Mouse (Mus musculus): Measurements from ENCODE around the gene Clmp. TPM values are rescaled to one million over a fixed set of nuclear protein-coding genes. Genes with fewer than 3 reads are reported as not detected.

Gene Clmp
- polyA plus RNA-seq, 1 experiment = 1.2 TPM

DNA sequence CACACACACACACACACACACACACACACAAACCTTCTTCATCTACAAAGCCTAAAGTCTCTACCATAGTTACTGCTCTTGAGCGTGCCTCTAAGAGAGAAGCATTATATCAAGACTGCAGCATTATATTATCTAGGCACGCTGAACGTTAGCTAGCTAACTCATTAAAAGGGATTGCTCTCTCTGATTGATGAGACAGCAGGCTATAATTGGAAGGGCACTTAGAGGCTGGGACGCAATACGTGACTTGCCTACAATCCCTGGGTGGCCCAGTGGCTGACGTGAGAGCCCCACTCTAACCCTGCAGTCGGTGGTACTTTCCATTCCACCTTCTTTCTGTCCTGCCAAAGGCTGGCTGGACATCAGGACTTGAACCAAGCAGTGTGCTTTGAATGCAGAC, 35.1 kb downstream of the Clmp start:
- Histone ChIP-seq H3K36me3 (ENCODE audit: control insufficient read depth, insufficient read depth, low read length) (no peaks in the 10 kb centered on the region), H3K4me1 (ENCODE audit: control insufficient read depth, insufficient read depth, low read length) (no peaks in the 10 kb centered on the region), H3K27me3 (ENCODE audit: control insufficient read depth, insufficient read depth, low read length) (no peaks in the 10 kb centered on the region), H3K4me3 (ENCODE audit: control insufficient read depth, low read depth, low read length) (no peak overlapping the region), H3K27ac (ENCODE audit: control insufficient read depth, insufficient read depth, low read depth, low read length) (no peak overlapping the region)
- TF ChIP-seq CTCF (IDR thresholded peaks at IDR 0.05; ENCODE audit: control insufficient read depth, insufficient read depth, insufficient replicate concordance, low read depth, low read length) (no peak), POLR2A (IDR thresholded peaks at IDR 0.05; ENCODE audit: control insufficient read depth, low read depth, low read length) (no peak)

DNA sequence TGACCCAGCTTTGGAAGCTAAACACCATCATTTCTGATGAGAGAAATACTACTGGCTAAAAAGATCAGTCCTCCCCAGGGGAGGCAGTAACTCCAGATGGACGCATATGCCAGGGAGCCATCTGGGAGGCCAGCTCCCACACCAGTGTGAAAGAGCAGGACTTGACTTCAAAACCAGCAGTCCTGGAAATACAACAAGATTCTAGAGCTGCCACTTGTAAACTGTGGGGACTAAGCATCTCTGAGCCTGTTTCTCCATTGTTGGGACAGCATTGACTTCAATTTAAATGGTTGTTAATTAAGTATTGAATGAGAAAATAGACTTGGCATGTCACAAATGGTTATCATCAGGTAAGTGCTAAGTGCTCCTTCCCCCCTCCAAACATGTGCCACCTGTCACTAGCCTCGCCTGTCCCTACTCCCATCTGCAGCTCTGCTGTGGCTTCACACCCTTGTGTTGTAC, 37.6 kb downstream of the Clmp start:
- Histone ChIP-seq H3K4me1 (ENCODE audit: control insufficient read depth, insufficient read depth, low read length) (no peaks in the 10 kb centered on the region), H3K36me3 (ENCODE audit: control insufficient read depth, insufficient read depth, low read length) (no peaks in the 10 kb centered on the region), H3K27ac (ENCODE audit: control insufficient read depth, insufficient read depth, low read depth, low read length) (no peak overlapping the region), H3K27me3 (ENCODE audit: control insufficient read depth, insufficient read depth, low read length) (no peaks in the 10 kb centered on the region), H3K4me3 (ENCODE audit: control insufficient read depth, low read depth, low read length) (no peak overlapping the region)
- TF ChIP-seq POLR2A (IDR thresholded peaks at IDR 0.05; ENCODE audit: control insufficient read depth, low read depth, low read length) (no peak), CTCF (IDR thresholded peaks at IDR 0.05; ENCODE audit: control insufficient read depth, insufficient read depth, insufficient replicate concordance, low read depth, low read length) (no peak)

DNA sequence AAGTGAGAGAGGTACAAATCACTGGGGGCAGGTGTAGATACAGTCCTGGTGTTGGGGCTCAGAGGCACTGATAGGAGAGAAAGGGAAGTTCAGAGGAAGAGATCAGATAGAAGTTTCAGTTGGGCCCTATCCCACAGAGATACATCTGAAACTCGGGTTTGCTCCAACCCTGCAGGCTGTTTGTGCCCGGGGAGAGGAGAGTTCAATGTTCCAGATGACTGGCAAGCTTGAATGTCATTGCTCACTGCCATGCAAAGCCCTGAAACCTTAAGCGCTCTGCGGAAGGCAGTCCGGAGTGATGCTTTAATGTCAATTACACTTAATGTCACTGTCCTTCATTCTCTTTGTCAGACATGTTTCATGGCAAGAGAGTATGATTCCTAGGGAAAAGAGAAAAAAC, 39.2 kb downstream of the Clmp start:
- TF ChIP-seq CTCF (IDR thresholded peaks at IDR 0.05; ENCODE audit: control insufficient read depth, insufficient read depth, insufficient replicate concordance, low read depth, low read length) = no peak
- TF ChIP-seq POLR2A (IDR thresholded peaks at IDR 0.05; ENCODE audit: control insufficient read depth, low read depth, low read length) = no peak
- H3K4me3 ChIP-seq (ENCODE audit: control insufficient read depth, low read depth, low read length) = no peak overlapping the region
- no peaks in the 10 kb centered on the region for H3K4me1 ChIP-seq (ENCODE audit: control insufficient read depth, insufficient read depth, low read length)
- no peaks in the 10 kb centered on the region for H3K27me3 ChIP-seq (ENCODE audit: control insufficient read depth, insufficient read depth, low read length)
- H3K27ac ChIP-seq (ENCODE audit: control insufficient read depth, insufficient read depth, low read depth, low read length) = no peak overlapping the region
- no peaks in the 10 kb centered on the region for H3K36me3 ChIP-seq (ENCODE audit: control insufficient read depth, insufficient read depth, low read length)

GRCm38 (mm10) chr9:40727140-40727823, 41.5 kb downstream of the Clmp start:
- Histone ChIP-seq H3K27me3 (ENCODE audit: control insufficient read depth, insufficient read depth, low read length) (peaks cover 3% of the 10 kb centered on the region; the same call in 1 of the 2 replicates), H3K36me3 (ENCODE audit: control insufficient read depth, insufficient read depth, low read length) (no peaks in the 10 kb centered on the region), H3K27ac (ENCODE audit: control insufficient read depth, insufficient read depth, low read depth, low read length) (no peak overlapping the region), H3K4me3 (ENCODE audit: control insufficient read depth, low read depth, low read length) (no peak overlapping the region), H3K4me1 (ENCODE audit: control insufficient read depth, insufficient read depth, low read length) (peaks cover 8% of the 10 kb centered on the region)
- TF ChIP-seq CTCF (IDR thresholded peaks at IDR 0.05; ENCODE audit: control insufficient read depth, insufficient read depth, insufficient replicate concordance, low read depth, low read length) (no peak), POLR2A (IDR thresholded peaks at IDR 0.05; ENCODE audit: control insufficient read depth, low read depth, low read length) (no peak)

GRCm38 (mm10) chr9:40727824-40728495, 42.2 kb downstream of the Clmp start:
- peaks cover 3% of the 10 kb centered on the region; the same call in 1 of the 2 replicates for H3K27me3 ChIP-seq (ENCODE audit: control insufficient read depth, insufficient read depth, low read length)
- H3K4me3 ChIP-seq (ENCODE audit: control insufficient read depth, low read depth, low read length) = no peak overlapping the region
- peaks cover 8% of the 10 kb centered on the region for H3K4me1 ChIP-seq (ENCODE audit: control insufficient read depth, insufficient read depth, low read length)
- H3K36me3 ChIP-seq (ENCODE audit: control insufficient read depth, insufficient read depth, low read length) = no peaks in the 10 kb centered on the region
- H3K27ac ChIP-seq (ENCODE audit: control insufficient read depth, insufficient read depth, low read depth, low read length) = no peak overlapping the region
- TF ChIP-seq POLR2A (IDR thresholded peaks at IDR 0.05; ENCODE audit: control insufficient read depth, low read depth, low read length) = no peak

DNA sequence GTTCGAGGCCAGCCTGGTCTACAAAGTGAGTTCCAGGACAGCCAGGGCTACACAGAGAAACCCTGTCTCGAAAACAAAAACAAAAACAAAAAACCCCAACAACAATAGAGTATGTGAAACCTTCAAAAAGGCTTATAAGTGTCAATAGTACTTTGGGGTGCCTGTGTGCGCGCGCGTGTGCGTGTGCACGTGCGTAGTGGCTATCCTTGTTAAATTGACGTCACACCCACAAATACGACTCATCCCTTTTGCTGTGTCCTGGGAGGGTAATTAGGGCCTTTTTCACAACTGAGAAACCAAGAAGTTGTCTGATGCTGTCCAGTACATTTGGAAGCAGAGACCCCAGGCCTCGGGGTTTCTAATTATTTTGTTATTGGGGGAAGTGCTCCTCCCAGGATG, 44.5 kb downstream of the Clmp start:
- H3K27me3 ChIP-seq (ENCODE audit: control insufficient read depth, insufficient read depth, low read length) = peaks cover 3% of the 10 kb centered on the region; the same call in 1 of the 2 replicates
- peak overlapping the region; percentile 65 for H3K4me3 ChIP-seq (ENCODE audit: control insufficient read depth, low read depth, low read length)
- H3K4me1 ChIP-seq (ENCODE audit: control insufficient read depth, insufficient read depth, low read length) = peaks cover 8% of the 10 kb centered on the region
- TF ChIP-seq CTCF (IDR thresholded peaks at IDR 0.05; ENCODE audit: control insufficient read depth, insufficient read depth, insufficient replicate concordance, low read depth, low read length) = no peak
- TF ChIP-seq POLR2A (IDR thresholded peaks at IDR 0.05; ENCODE audit: control insufficient read depth, low read depth, low read length) = no peak
- no peaks in the 10 kb centered on the region for H3K36me3 ChIP-seq (ENCODE audit: control insufficient read depth, insufficient read depth, low read length)
- H3K27ac ChIP-seq (ENCODE audit: control insufficient read depth, insufficient read depth, low read depth, low read length) = no peak overlapping the region

GRCm38 (mm10) chr9:40730701-40731590, 45.2 kb downstream of the Clmp start:
- H3K27ac ChIP-seq (ENCODE audit: control insufficient read depth, insufficient read depth, low read depth, low read length) = no peak overlapping the region; the same call in 1 of the 2 replicates
- peaks cover 8% of the 10 kb centered on the region for H3K4me1 ChIP-seq (ENCODE audit: control insufficient read depth, insufficient read depth, low read length)
- peak overlapping the region; percentile 65 for H3K4me3 ChIP-seq (ENCODE audit: control insufficient read depth, low read depth, low read length)
- H3K36me3 ChIP-seq (ENCODE audit: control insufficient read depth, insufficient read depth, low read length) = no peaks in the 10 kb centered on the region
- no peak for TF ChIP-seq POLR2A (IDR thresholded peaks at IDR 0.05; ENCODE audit: control insufficient read depth, low read depth, low read length)
- no peak for TF ChIP-seq CTCF (IDR thresholded peaks at IDR 0.05; ENCODE audit: control insufficient read depth, insufficient read depth, insufficient replicate concordance, low read depth, low read length)
- peaks cover 3% of the 10 kb centered on the region; the same call in 1 of the 2 replicates for H3K27me3 ChIP-seq (ENCODE audit: control insufficient read depth, insufficient read depth, low read length)
